Mouse (Mus musculus): Measurements from ENCODE around the gene Dmd.

Dmd gene

DNA sequence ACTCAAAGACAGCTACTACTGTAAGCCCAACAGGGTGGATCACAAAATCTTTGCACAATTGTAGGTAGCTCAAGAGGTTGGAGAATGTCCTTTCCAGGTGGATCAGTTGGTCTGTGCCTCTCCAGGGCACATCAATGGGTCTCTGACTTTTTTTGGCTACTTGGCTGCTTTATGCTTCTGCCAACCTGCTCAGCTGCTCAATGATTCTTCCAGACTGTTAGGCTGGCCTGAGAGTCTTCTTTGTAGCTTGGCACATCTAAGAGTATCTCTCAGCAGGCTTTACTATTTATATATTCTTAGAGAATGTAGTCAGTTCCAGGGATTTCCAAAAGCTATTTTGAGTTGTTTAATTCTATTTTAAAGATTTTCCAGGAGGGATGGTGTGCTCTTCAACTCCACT is 1416.3 kb downstream of the Dmd start:
- in situ Hi-C loops (cut with MboI, MseI) = no loop called here

DNA sequence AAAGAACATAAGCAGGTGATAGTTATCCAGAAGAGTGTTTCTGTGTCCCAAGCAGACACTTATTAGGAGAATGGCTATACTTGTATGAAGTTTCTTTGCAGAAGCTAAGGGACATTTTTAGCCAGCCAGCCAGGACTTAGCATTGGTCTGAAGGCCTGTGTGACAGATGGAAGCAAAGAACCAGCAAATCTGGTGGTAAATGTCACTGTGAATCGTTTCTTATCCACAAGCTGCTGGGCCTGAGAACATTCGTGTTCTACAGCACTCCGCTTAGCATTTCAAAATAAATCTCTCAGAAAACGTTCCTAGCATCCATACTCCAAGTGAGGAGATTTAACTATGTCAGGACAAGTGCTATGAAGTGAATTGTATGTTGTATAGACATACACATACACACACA is 1486.9 kb downstream of the Dmd start:
- in situ Hi-C loops (cut with MboI, MseI) = no loop called here

DNA sequence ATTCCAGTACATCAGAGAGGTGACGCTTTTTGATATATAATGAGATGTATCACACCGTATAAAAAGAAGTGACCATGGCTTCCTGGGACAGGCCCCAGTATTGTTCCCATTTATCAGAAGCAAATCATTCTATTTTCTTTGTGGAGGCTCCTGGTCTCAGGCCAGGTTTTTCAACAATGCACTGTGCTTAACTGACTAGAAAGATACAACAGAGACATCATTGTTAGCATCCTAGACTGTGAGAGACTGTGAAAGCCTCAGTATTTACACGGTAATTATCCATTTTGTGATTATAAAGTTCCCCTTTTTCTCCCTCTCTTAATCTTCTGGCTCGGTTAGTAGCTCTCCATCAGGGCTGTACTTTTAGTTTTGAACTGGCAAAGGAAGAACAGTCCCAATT is 1487.9 kb downstream of the Dmd start:
- in situ Hi-C loops (cut with MboI, MseI) = no loop called here

DNA sequence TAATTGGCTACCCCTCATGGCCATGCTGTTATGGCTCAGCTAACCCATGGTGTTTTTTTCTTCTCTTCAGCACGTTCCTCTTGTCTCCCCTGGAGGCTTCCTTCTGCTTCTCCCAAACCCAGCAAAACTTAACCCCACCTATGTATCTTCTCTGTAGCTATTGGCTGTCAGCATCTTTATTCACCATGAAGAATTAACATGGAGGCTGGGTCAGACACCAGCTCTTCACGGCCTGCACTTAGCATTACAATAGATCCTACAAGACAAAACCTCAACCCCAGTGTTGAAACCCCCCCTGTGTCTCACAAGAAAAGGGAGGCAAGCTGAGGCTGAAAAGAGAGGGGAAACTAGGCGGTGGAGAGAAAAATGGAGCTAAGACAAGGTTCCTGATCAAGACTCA is 1494.3 kb downstream of the Dmd start:
- in situ Hi-C loops (cut with MboI, MseI) = no loop called here

DNA sequence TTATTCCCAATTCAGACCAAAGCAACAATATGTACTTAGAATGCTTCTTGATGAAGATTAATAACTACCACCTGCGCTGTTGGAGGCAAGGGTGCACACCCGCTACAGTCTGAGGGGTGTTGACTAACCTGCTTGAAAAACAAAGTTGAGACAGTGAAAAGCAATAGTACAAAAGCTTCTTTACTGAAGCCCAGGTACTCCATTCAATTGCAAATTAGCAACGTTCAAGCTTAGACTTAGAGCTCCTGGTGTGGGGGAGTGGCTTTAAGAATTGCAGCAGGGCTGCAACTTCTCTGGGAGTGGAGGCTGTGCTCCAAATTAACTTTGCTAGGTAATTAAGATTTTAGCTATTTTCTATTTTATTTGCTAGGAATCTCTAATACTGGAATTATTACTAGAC is 1495.3 kb downstream of the Dmd start:
- in situ Hi-C loops (cut with MboI, MseI) = no loop called here

DNA sequence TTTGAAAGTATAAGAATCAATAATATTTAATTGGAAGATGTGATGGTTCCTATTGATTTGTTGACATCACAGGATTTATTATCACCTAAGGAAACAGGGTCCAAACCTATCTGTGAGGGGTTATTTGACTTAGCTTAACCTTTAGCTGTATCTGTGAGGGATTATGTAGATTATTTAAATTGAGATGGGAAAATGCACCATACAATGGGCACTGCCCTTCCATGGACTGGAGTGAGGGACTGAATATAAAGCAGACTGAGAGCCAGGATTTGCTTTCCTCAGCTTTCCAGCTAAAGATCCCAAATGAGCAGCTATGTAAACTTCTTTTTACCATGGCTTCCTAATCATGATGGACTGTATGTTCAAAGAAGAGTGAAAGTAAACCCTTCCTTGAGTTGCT is 1496.0 kb downstream of the Dmd start:
- in situ Hi-C loops (cut with MboI, MseI) = no loop called here

DNA sequence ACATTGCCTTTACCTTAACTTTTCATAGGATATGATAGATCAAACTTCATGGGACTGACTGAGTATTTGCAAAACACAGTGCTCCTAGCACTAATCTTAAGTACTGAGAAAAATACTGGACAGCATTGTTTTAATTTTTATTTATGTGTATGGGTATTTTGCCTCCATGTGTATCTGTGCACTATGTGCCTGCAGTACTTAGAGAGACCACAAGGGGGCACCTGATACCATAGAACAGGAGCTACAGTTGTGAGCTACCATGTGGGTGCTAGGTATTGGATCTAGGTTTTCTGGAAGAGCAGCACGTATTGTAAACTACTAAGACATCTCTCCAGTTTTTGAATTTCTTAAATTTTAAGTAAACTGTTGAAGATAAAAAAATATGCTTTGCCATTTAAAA is 1505.8 kb downstream of the Dmd start:
- in situ Hi-C loops (cut with MboI, MseI) = no loop called here

DNA sequence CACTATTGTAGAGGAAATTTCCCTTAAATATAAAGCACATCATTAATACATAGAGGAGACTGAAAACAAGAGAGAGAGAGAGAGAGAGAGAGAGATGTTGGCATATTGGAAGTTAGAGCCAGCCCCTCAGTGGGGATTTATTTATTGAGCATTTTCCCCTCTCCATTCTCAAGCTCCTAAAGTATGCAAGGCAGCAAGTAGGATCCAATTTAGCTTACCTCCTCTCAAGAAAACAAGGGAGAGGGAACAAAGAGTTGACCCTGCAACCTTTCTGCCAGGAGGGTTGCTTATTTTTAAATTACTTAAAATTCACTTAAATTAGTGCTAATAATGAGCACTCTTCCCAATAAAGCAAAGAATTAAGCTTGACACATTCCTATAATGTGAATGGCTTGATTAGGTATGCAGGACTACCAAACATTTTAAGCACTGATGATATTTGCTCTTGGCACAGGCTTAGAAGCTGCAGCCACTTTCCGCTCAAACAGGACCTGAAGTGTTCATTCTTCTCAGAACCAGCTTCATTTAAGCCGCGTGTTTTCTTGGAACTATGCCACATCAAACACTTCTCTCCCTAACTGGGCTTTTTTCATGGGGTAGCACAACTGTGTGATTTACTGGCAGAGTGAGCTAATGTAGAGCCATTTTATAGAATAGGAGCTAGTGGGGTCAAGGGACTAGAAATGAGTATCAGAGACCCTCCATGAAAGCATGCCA is 1566.1 kb downstream of the Dmd start:
- in situ Hi-C loops (cut with MboI, MseI) = no loop called here

DNA sequence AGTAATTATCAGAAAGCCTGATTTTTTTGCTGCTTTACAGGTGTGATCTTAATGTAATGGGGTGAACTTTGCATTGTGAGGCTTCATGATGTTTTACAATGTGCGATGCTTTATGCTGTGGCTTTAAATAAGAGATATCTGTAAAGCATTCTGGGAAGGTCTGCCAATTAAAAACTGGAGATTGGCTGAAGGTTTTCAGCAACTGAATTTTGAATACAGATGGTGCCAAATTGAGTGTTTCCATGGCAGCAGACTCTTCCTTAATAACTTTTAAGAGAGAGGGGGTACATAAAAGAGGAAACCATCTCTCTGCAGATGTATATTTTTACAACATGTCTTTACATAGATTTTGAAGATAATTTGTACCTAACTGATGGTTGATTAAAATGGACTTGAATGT is 1603.3 kb downstream of the Dmd start:
- in situ Hi-C loops (cut with MboI, MseI) = no loop called here

DNA sequence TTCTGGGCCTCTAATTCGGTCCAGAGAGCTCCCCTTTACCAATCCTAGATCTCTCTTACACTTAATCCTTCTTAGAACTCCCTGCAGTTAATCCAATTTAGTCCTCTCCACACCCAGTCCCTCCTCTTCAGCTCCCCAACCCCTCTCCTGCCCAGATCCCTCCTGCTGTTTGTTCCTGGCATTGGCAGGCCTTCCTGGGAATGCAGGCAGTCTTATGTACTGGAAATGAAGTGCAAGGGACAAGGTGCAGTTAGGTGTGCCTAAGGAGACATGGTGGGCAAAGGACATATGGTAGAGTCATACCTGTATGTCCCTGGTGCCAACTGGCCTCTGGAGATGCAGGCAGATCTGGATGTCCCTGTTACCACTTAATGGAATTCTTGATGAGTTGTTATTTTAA is 1604.8 kb downstream of the Dmd start:
- in situ Hi-C loops (cut with MboI, MseI) = no loop called here

DNA sequence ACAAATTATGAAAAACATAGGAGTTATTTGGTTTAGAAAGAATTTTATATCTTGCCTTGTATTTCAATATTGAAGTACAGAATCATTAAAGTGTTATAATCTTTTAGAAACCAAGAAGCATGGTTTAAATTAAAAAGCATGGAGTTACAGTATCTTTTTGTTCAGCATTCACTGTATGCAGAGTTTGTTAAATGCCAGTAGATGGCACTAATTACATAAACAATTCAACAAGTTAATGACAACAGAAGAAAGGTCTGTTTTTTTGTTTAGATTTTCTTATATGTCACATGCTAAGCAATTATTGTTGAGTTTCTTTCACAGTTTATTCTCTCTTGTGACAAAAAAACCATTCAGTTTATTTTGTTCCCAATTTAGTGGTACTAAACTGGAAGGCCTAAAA is 1649.8 kb downstream of the Dmd start:
- in situ Hi-C loops (cut with MboI, MseI) = no loop called here

DNA sequence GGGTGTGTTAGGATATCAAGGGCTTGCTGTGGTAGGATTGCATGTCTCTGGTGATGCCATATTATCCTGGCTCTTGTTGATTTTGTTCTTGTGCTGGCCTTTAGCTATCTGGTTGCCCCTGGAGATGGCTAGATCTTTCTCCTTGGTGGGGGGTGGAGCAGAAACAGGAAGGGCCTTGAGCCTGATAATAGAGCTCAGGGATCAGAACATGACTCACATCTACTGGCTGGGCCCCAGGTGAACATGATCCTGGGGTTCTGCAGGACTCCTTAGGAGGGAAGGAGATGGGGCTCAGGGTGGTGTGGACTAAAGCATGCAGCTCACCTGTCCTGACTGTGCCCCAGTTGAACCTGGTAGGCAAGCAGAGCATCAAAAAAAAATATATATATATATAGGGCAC is 1691.8 kb downstream of the Dmd start:
- in situ Hi-C loops (cut with MboI, MseI) = no loop called here

DNA sequence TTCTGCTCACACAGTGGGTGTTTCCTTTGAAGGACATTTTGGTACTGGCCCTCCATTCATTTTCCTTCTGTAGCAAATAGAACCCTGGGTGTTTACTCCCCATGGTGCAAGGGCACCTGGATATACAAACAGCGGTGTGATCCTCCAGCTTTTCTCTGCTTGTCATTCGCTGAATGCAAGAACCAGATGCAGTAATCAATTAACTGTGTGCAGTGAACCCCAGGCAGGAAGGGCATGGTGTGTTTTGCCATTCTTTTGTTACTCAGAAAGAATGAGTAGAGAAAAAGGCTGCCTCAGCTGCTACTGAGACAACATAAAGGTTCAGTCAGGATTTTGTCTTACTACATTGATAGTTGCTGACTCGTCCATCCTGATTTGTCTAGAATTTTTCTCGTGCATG is 1799.0 kb downstream of the Dmd start:
- in situ Hi-C loops (cut with MboI, MseI) = no loop called here

DNA sequence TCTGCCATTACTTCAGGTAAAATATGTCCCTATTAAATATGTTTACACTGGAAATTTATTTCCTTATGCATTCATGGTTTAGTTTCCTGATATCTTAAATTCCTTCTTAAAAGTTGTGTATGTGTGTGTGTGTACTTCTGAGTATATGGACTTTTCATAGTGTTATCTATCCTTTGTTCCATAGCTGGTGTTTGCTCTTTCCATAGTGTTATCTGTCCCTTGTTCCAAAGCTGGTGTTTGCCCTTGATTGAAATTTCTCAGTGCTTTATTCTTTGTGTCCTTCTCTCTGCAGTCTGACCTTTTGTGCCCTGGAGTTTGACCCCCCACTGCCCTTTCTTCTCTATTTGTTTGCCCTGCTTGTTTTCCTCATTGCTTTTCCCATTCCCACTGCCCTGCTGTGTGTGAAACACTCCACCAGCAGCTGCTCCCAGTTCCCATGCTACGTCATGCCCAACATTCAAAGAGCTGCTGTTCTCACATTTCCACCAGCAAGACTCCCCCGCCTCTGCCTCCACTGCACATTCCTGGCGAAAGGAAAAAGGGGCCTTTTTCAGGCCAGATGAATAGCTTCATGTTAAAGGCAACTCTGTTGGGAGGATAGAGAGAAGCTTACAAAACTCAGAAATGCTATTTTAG is 1911.5 kb downstream of the Dmd start:
- in situ Hi-C loops (cut with MboI, MseI) = no loop called here

DNA sequence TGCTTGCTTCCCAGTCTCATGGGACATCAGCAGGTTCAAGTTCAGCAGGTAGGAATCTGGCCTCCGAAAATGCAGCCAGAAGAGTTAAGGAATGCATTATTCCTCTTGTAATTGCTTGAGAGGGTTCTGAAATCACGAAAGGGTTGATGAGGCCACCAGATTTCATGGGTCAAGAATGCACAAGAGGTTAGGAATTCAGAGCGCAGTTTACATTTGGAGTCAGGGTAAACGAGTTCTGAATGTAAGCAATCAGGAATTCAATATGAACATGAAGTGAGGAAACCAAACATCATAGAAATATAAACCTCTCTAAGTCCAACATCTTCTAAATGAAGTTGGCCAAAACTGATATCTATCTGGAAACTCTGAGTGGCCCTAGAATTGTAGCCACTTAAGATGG is 1924.4 kb downstream of the Dmd start:
- in situ Hi-C loops (cut with MboI, MseI) = no loop called here

DNA sequence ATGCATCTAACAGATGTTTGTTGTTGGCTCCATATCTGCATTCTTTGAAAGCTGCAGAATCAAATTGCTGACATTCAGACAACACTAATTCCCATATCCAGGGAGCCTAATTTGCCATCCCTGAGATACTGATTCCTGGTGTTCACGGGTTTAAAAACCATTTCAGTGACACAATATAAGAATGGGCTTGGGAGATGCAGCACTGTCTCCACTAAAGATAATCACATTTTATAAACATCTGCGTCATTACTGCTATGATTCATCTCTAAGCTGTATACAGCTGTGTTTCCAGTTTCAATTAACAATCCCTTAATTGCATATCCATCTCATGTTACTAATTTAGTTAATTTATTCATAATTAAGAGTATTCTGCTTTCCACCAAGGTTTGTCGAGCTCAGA is 1929.5 kb downstream of the Dmd start:
- in situ Hi-C loops (cut with MboI, MseI) = no loop called here

DNA sequence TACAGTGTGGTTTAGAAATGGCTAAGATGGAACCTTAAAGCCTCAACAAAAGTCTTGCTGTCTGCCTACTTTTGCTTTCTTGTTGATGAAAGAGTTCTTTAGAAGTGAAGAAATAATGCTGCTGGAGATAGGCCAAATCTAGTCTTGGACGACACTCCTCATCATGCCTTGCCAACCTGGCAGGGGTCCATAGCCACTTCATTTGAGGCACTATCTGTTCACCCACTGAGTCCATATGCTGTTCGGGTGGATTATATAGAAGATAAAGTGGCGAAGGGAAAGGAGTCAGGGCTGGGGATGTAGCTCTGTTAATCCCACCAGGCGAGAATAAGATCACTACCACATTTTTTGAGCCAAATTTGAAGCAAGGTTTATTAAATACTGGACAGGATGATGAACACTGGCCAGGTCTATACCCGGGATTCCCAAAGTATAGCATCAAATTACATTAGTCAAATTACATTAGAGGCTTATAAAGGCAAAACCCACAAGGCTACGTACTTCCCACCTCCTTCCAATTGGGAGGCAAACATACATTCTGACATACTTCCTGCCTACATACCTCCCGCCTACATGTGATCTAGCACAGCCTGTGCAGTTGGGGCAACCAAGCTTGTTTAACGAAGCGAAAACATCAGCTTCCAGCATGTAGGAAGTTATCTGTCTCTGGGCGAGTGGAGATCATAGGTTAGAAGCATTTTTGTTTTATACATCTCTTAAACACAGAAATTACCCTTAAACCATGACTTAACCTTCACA is 1984.2 kb downstream of the Dmd start:
- in situ Hi-C loops (cut with MboI, MseI) = no loop called here

DNA sequence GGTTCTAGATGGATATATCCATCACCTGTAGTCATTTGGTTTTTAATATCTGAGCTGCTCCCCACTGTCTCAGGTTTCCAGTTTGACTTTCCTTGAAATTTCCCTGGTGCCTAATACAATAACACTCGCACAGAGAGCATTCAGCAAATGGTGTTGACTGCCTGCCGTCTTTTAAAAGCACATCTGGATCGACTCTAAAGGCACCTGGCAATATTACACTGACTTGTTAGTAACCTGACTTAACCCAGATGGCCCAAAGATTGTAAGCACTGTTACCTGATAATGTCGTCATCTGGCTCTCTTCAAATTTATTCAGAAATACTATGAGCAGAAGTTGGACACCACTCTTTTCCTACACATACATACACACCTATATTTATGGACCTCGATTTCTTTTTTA is 2011.9 kb downstream of the Dmd start:
- in situ Hi-C loops (cut with MboI, MseI) = no loop called here

DNA sequence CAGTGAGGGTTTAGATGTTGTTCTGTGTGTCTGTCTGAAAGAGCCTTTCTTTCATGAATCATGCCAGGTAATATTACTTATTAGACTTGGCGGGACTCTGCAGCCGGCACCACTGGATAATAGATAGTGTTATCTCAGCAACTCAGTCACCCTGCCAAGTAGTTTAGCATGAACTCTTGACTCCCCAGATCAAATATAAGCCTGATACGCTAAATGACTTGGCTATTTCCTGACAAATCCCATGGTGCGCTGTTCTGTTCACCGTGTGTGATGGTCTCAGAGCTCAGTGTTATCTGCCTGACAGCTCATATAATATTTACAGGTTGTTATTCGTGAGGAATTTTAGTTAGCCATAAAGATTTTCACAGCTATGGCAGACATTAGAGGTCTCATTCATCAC is 2012.3 kb downstream of the Dmd start:
- in situ Hi-C loops (cut with MboI, MseI) = no loop called here

DNA sequence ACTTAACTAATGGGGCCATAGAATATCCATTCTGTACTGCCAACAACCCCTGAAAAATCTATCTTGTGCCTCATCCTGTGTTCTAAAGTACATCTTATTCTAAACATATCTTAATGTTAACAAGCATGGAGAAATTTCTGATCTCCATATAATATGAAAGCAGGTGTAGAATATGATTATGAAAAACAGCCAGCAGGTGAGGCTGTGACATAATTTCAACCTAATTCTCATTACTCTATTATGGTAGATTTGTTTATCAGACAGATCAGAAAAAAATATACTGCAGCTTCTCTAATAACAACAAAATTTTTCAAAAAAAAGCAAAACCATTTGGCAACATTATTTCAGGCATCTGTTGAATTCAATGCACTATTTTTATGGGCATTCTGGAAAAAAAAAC is 2059.6 kb downstream of the Dmd start:
- in situ Hi-C loops (cut with MboI, MseI) = loop anchor here (10.0 kb wide), 1 partner anchor 584 kb away; no protein-coding TSS in a partner anchor

DNA sequence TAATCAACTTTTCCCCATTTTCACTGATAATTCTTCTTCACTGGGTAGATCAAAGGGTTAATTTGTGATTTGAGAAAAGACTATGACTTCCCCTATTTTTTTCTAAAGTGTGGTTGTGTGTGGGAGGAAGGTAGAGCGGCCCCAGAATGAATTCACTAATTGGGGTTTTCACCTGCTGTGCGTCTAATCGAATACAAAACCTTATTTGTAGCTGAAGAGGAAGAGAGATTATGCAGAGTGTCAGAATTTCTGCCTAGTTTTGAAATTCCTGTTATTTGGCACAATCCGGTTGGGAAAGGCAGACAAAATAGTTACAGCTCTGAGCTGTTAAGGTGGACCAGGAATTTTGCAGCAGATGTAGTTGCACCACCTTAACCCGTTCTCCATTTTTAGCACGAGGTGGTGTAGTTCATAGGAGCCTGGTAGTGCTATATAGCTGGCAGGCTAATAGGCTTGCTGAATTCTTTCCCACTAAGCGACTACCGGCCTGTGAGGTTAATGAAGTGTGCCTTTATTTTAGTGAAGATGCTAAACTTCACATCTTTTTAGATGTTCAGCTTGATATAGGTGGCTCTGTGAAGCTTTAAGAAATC is 2092.9 kb downstream of the Dmd start:
- in situ Hi-C loops (cut with MboI, MseI) = no loop called here

DNA sequence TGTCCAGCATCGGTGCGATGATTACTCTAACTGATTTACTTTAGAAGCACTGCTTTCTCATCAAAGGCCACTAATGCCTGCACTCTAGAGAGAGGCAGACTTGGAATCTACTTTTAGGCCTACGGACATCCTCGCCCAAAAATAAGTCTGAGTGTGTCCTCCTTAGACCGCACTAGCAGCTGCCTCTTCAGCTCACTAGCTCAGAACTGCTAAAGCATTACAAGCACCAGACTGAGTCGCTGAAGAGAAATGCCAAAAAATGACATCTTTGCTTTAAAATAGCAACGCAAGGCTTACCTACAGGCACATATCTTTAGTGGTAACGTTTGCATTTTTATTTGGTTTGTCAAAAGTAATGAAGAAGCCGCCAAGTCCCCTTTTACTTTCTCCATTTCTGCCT is 2098.0 kb downstream of the Dmd start:
- in situ Hi-C loops (cut with MboI, MseI) = no loop called here

Measured in T-helper 2 cell (primary cell).